Mouse (Mus musculus) stomach, postnatal 0 days (tissue): ENCODE measurements around the gene Rnps1. TPM values are rescaled to one million over a fixed set of nuclear protein-coding genes. Genes with fewer than 3 reads are reported as not detected.

Source experiments
- ATAC-seq: fragments of 200-750 bp; cut with Nextera tagmentation; 2 replicates; pipeline ENCODE4 v1.8.0; 2017; ENCODE audit not compliant: low FRiP score, low TSS enrichment
- DNase-seq: peaks from one replicate; pipeline ENCODE4 v3.0.0-alpha.2; 2016; ENCODE audit warnings: low spot score
- H3K27ac ChIP-seq: fragments of 300-500 bp; sonication (generic); replicated peaks from 2 replicates; pipeline ENCODE4 v1.5.1; 2014; ENCODE audit warnings: mild to moderate bottlenecking, control low read depth
- H3K27me3 ChIP-seq: fragments of 300-500 bp; sonication (generic); 2 replicates; pipeline ENCODE4 v1.6.1; 2014; ENCODE audit warnings: low read length; ENCODE audit not compliant: control insufficient read depth, insufficient read depth
- H3K36me3 ChIP-seq: fragments of 300-500 bp; sonication (generic); 2 replicates; pipeline ENCODE4 v1.6.1; 2014; ENCODE audit warnings: low read length, mixed read lengths; ENCODE audit not compliant: control insufficient read depth, insufficient read depth
- H3K4me1 ChIP-seq: fragments of 300-500 bp; sonication (generic); replicated peaks from 2 replicates; pipeline ENCODE4 v1.6.1; 2014; ENCODE audit warnings: antibody characterized with exemption; ENCODE audit not compliant: control insufficient read depth, insufficient read depth
- H3K4me2 ChIP-seq: fragments of 300-500 bp; sonication (generic); replicated peaks from 2 replicates; pipeline ENCODE4 v1.6.1; 2014; ENCODE audit warnings: low read depth, mild to moderate bottlenecking, control low read depth, moderate library complexity
- H3K4me3 ChIP-seq: fragments of 300-500 bp; sonication (generic); 2 replicates; pipeline ENCODE4 v1.5.1; 2014; ENCODE audit warnings: low read depth, low read length, control low read depth
- H3K9ac ChIP-seq: fragments of 300-500 bp; sonication (generic); 2 replicates; pipeline ENCODE4 v1.6.1; 2014; ENCODE audit warnings: mild to moderate bottlenecking, low read length, control low read depth, mixed read lengths
- H3K9me3 ChIP-seq: fragments of 300-500 bp; sonication (generic); 2 replicates; pipeline ENCODE4 v1.6.1; 2016; ENCODE audit warnings: low read length; ENCODE audit not compliant: control insufficient read depth
- CTCF ChIP-seq: IDR thresholded peaks from 2 replicates; pipeline ENCODE4 v1.5.1; 2016; ENCODE audit warnings: antibody characterized with exemption, low read depth, mild to moderate bottlenecking, moderate library complexity
- EP300 ChIP-seq: optimal IDR thresholded peaks from 2 replicates; pipeline ENCODE3; 2016; ENCODE audit warnings: antibody characterized with exemption
- WGBS: fragments of 180-500 bp; shearing (Covaris S2); extraction: QIAGEN DNeasy Blood & Tissue Kit; methylation state at CpG from one replicate; pipeline ENCODE4 v1.1.7; 2014; 5-methylcytosine and 5-hydroxymethylcytosine counted together
- polyA plus RNA-seq: library from polyadenylated mRNA; unstranded; fragments of >200 nt; fragmentation: Nextera tagmentation; extraction: Ambion mirVana; gene quantifications from 2 replicates; pipeline ENCODE4 v1.2.1, GENCODE M21; 2015

The Rnps1 gene
- 106 and 113 TPM in 2 replicates for polyA plus RNA-seq

DNA sequence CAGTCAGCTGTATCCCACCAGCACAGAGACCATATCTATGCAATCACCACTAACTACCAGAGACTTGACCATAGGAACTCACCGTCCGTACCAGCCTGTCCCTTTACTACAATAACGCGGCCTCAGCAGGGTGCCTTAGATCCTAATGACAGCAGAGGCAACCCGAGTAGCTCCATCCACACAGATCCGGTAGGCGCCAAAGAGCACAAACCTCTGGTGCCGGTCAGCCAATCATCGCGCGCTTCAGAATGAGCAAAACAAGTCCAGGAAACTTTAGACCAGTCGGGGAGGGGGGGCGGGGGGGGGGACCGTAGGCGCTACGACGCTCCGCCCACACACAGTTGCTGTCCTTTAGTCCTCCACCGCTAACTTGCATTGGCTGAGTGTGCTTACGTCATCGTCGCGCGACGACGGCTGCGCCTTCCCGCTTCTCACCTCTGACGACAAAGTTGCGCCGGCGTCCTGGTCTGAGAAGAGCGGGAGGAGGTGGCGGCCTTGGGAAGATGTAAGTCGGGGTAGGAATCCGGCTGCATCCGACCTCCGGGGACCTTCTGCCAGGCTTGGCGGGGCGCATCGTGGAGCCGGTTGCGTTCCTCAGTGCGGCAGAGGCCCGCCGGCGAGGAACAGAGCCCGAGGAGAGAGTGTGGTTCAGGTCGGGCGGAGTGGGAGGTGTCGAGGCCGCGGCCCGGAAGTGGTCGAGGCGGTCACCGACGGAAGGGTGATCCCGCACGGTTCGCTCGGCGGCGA lies at the start of gene Rnps1:
Gene Rnps1, plus strand, starts transcription at position 336 of the 747 bp plus-strand sequence.
- H3K9me3 ChIP-seq: no peaks in the 10 kb centered on the region
- WGBS: under 1% methylated on average over 64 of the region's 64 CpGs
- peaks cover 9% of the 10 kb centered on the region for H3K36me3 ChIP-seq
- no peaks in the 10 kb centered on the region for H3K4me1 ChIP-seq
- peak within 1 kb of the TSS; percentile 95 for H3K9ac ChIP-seq
- peak within 1 kb of the TSS; percentile 95 for H3K4me3 ChIP-seq
- ATAC-seq (peak; percentile 95), DNase-seq (peak; percentile 100)
- TF ChIP-seq EP300 (no peak), CTCF (peak; percentile 42)
- peak within 1 kb of the TSS; percentile 78 for H3K4me2 ChIP-seq
- H3K27me3 ChIP-seq: no peaks in the 10 kb centered on the region
- H3K27ac ChIP-seq: peak within 1 kb of the TSS; percentile 96

DNA sequence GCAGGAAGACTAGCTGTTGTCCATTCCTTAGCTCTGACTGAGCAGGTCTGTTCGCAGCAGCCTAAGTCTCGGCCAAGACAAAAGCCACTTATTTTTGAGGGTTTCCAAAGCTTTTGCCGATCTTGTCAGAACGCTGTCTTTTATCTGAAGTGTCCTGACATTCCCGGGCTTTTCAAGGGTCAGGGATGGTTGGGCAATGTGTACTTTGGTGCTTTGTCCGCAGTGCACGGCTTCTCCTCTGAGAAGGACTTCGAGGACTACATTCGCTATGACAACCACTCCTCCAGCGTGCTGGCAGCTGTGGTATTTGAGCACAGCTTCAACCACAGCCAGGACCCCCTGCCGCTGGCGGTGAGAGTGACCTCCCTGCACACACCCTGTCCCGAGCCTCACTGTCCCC lies 48.5 kb upstream of the Rnps1 start:
- WGBS: 61% methylated on average over 13 of the region's 13 CpGs
- no peak overlapping the region for H3K4me2 ChIP-seq
- TF ChIP-seq CTCF (no peak), EP300 (no peak)
- H3K4me3 ChIP-seq: no peak overlapping the region
- H3K27me3 ChIP-seq: no peaks in the 10 kb centered on the region
- H3K9ac ChIP-seq: no peak overlapping the region
- DNase-seq (no peak), ATAC-seq (no peak)
- H3K36me3 ChIP-seq: 0 out of 2 replicates have a peak, but pooled peaks cover 2% of the 10 kb centered on the region
- no peak overlapping the region for H3K27ac ChIP-seq
- no peaks in the 10 kb centered on the region for H3K9me3 ChIP-seq
- no peaks in the 10 kb centered on the region for H3K4me1 ChIP-seq

DNA sequence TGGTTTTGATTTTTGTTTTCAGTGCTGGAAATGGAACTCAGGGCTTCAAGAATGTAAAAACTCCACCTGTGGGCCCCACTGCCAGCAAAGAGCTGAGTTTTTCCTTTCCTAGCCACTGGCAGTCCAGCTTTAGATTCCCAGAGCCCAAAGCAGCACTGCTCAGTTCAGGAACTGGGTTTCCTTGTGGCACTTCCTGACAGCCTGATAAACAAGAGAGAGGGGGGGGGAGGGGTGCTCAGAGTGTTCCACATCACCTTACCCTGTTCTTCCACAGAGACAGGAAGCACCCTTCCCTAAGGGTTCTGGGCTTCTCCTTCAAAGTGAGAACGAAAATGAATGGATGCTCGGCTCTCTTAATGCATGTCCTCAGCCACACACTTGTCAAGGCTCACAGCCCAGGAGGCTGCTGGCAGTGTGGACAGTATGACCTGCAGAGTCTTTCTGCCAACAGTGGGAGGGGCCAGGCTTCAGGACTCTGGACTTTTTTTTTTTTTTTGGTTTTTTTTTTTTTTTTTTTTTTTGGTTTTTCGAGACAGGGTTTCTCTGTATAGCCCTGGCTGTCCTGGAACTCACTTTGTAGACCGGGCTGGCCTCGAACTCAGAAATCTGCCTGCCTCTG lies 39.2 kb upstream of the Rnps1 start:
- Histone ChIP-seq H3K4me3 (no peak overlapping the region), H3K27me3 (no peaks in the 10 kb centered on the region), H3K4me1 (no peaks in the 10 kb centered on the region), H3K9ac (no peak overlapping the region), H3K9me3 (no peaks in the 10 kb centered on the region), H3K27ac (no peak overlapping the region), H3K4me2 (no peak overlapping the region), H3K36me3 (peaks cover 5% of the 10 kb centered on the region)
- DNase-seq: no peak
- 0 out of 2 replicates have a peak, but pooled peaks have one; percentile 42 for ATAC-seq
- TF ChIP-seq EP300: no peak
- no peak for TF ChIP-seq CTCF
- WGBS: 86% methylated on average over 4 of the region's 5 CpGs

DNA sequence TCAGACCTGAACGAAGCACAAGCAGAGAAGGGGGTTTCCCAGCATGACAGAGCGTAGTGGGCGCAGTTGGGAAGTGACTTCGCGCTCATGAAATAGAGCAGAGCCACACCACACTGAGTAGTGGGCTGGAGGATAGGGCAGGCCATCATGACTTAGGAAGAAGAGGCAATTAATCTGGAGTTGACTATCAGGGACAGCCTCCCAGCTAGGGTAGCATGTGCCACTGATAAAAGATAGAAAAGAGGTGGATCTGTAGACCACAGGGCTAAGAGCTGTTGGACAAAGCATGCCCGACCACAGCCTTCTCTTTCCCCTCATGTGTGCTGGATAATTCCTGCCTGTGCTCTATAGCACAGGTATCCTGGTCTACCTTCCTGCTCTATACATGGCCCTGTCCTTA lies 38.5 kb upstream of the Rnps1 start:
- no peak overlapping the region for H3K4me2 ChIP-seq
- TF ChIP-seq EP300: no peak
- TF ChIP-seq CTCF: no peak
- H3K27me3 ChIP-seq: no peaks in the 10 kb centered on the region
- DNase-seq (no peak), ATAC-seq (no peak)
- no peak overlapping the region for H3K9ac ChIP-seq
- H3K4me3 ChIP-seq: no peak overlapping the region
- 93% methylated on average over 6 of the region's 6 CpGs for WGBS
- peaks cover 5% of the 10 kb centered on the region for H3K36me3 ChIP-seq
- no peaks in the 10 kb centered on the region for H3K9me3 ChIP-seq
- no peaks in the 10 kb centered on the region for H3K4me1 ChIP-seq
- no peak overlapping the region for H3K27ac ChIP-seq

DNA sequence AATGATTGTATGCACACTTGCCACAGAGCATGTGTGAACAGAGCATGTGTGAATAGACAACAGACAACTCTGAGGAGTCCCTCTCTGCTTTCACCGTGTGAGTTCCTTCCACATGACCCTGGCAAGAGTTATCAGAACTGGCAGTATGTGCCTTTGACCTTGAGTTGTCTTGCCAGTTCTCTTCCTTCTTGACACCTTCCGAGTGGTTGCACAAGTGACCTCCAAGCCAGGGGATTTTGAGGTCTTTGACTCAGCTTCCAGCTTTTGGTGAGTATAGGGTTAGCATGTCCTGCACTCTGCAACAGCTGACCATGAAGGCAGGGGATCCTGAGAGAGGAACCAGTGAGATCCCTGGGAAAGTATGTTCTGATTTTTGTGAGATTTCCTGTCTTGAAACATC lies 35.9 kb upstream of the Rnps1 start:
- no peak overlapping the region for H3K27ac ChIP-seq
- H3K9ac ChIP-seq: no peak overlapping the region
- no peak overlapping the region for H3K4me3 ChIP-seq
- no peaks in the 10 kb centered on the region for H3K4me1 ChIP-seq
- H3K27me3 ChIP-seq: no peaks in the 10 kb centered on the region
- H3K4me2 ChIP-seq: no peak overlapping the region
- H3K9me3 ChIP-seq: no peaks in the 10 kb centered on the region
- DNase-seq: no peak
- no peak for ATAC-seq
- 75% methylated on average over 2 of the region's 2 CpGs for WGBS
- TF ChIP-seq CTCF (no peak), EP300 (no peak)
- H3K36me3 ChIP-seq: peaks cover 10% of the 10 kb centered on the region

DNA sequence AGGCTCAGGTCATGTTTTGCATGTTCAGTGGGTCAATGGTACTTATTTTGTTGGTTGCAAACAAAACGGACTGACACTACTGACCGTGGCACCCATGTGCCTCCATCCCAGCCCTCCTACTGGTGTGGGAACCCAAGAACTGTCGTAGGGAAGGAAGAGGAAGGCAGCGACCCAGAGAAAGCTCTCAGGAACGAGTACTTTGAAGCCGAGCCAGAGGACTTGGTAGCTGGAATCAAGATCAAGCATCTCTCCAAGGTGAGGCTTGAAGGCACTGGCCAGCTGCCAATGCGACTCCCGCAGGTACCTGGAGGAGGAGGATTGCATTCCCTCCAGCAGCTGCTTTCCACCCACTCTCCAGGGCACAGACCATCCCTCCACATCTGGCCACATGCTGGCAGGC lies 30.6 kb upstream of the Rnps1 start:
- Histone ChIP-seq H3K4me1 (no peaks in the 10 kb centered on the region), H3K36me3 (peaks cover 13% of the 10 kb centered on the region; the same call in 1 of the 2 replicates), H3K4me3 (no peak overlapping the region), H3K9ac (no peak overlapping the region), H3K27me3 (no peaks in the 10 kb centered on the region), H3K27ac (no peak overlapping the region), H3K4me2 (no peak overlapping the region), H3K9me3 (no peaks in the 10 kb centered on the region)
- ATAC-seq (no peak), DNase-seq (no peak)
- no peak for TF ChIP-seq CTCF
- TF ChIP-seq EP300: no peak
- WGBS: 80% methylated on average over 8 of the region's 8 CpGs
